Mouse (Mus musculus) E14TG2a.4 (cell line): Measurements from ENCODE around the gene Ces1b.
A peak's percentile ranks its signal among the peaks of the same experiment; 100 is the strongest.

Source experiments
- CTCF ChIP-seq: conservative IDR thresholded peaks from 2 replicates; pipeline ENCODE4 v1.5.1; 2014; ENCODE audit warnings: low read length
- NANOG ChIP-seq: IDR thresholded peaks from 2 replicates; pipeline ENCODE4 v1.6.1; 2014; ENCODE audit warnings: borderline replicate concordance, low read length, mixed read lengths
- POU5F1 ChIP-seq: IDR thresholded peaks from 2 replicates; pipeline ENCODE4 v1.6.1; 2014; ENCODE audit warnings: low read length, borderline replicate concordance

DNA sequence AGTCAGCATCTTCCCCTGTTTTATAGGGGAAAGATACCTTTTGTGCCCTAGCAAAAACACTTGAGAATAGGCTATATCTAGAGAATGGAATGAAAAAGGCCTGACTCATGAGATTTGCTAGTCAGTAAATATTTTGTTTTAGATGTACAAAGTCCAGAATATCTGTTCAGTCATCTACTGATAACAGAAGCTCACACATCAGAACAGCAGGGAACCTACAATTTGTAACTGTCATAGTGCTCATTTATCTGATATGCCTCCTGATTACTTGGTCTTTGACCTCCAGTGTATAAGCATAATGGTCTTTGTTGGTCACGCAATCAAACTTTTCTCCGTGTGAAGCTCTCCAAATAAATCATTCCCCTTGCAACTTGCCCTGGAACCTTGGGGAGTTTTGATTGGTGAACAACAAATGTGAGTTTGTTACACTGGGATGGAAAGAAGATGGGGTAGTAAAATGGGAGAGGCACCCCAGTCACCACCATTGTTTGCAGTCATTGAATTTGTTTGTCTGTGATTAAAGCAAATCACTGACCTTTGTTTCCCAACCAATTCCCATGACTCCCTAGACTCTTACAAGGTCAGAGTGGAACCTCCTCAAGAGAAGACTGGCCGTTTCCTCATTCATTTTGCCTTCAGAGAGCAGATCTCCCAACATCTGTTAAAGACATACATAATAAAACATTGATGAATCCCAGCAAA, 16.2 kb downstream of the Ces1b start:
- TF ChIP-seq CTCF (no peak), NANOG (peak; percentile 86; the same call in 1 of the 2 replicates), POU5F1 (no peak)
